Mouse (Mus musculus) megakaryocyte, embryonic 14.5 days (primary cell): ENCODE measurements around the gene Gast.

Experiments
- FLI1 ChIP-seq: IDR thresholded peaks from 2 replicates; pipeline ENCODE4 v1.6.1; 2012; ENCODE audit warnings: low read length, inconsistent platforms, mixed read lengths
- GATA1 ChIP-seq: IDR thresholded peaks from 3 replicates; pipeline ENCODE4 v1.6.1; 2012; ENCODE audit warnings: mixed read lengths, low read length, inconsistent platforms, borderline replicate concordance

- no peak for TF ChIP-seq GATA1
- TF ChIP-seq FLI1, result no peak
These were observed 34.9 kb downstream of the Gast start for GRCm38 (mm10) chr11:100369145-100369544.
